Mouse (Mus musculus): ENCODE data around the gene Cdkl1.

Gene Cdkl1

DNA sequence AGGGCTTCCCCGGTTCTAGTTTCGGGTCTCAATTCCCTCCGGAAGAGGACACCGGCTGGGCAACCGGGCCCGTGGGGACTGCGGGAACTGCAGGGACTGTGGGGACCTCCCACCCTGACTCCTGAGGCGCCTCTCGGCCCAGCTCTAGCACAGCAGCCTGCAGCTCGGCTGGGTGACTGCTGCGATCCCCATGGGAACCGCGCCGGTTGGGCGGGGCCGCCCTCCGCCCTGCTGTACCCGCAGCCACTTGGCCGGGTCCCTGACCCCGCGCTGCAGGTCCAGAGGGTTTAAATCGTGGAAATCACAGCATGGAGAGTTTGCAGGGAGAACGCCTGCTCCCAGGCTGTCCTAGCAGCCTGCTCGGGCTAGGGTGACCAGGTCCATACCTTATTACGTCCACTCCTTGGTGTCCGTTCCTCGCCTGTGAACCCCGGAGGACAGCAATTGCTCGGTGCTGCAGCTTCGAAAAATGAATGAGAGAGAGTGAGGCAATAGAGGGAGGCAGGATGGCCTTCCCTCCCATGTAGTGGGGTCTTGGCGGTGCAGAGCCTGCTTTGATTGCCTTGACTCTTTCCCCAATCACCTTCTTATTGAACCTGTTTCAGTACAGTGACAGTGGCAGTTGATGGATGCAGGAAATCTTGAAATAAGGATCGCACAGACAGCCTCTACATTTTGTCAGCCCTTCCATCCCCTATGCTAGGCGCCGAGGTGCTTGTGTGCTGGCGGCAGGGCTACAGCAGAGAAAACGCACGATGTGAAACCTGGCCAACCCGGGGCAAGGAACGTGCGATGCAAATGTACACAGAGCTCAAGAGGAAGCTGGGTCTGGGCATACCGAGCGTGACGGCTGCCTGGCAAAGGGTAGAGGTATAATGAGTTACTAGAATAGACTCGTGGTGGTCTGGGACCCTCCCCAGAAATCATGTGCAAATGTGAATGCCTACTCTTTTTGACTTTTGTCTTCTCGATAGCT lies at the start of gene Cdkl1:
Gene Cdkl1, minus strand, starts transcription at position 738 of the 976 bp plus-strand sequence.
- peak; percentile 15 to 54 for DNase-seq (ENCODE audit: low spot score in 2 of 2)

DNA sequence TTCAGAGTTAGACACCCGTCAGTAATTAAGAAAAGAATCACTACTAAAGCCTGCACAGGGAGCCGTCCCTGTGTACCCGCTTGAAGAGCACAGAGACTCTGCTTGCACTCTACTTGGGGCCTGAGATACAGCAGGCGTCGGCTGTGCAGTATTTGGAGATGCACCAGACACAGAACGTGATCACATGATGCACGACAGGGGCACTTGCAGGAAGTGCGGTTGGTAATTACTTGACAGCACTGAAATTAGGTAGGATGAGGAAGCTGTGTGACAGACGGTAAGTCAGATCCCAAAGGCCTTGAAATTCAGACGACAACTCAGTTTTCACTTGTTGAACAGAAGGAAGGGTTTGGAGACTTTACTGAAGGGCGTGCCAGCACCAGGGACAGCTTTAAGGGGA lies 47.3 kb upstream of the Cdkl1 start:
- no peak for DNase-seq (ENCODE audit: low spot score in 2 of 2)

DNA sequence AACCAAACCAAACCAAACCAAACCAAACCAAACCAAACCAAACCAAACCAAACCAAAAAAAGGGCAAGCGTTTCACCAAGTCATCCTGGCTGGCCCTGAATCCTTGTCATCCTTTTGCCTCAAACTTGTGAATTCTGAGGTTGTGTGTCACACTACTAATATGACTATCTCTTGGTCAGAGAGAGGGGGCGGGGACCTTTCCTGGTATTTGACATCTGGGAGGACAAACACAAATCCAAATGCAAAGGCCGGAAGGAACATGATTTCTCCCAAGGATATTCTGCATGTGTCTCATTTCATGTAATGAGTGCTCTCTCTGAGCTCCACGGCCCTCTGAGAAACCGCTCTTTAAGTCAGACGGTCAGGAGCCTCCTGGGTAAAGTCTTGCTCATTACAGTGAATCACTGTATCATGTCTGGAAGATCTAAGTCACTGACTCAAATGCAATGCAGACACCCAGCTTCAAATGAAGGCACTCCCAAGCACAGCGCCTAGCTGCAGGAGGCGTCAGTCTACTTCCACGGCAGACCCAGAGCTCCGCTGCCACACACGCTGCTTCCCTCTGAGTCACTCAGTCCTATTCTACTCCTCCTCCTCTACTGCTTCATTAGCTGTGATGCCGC lies 43.0 kb upstream of the Cdkl1 start:
- DNase-seq (ENCODE audit: low spot score in 2 of 2), result no peak

DNA sequence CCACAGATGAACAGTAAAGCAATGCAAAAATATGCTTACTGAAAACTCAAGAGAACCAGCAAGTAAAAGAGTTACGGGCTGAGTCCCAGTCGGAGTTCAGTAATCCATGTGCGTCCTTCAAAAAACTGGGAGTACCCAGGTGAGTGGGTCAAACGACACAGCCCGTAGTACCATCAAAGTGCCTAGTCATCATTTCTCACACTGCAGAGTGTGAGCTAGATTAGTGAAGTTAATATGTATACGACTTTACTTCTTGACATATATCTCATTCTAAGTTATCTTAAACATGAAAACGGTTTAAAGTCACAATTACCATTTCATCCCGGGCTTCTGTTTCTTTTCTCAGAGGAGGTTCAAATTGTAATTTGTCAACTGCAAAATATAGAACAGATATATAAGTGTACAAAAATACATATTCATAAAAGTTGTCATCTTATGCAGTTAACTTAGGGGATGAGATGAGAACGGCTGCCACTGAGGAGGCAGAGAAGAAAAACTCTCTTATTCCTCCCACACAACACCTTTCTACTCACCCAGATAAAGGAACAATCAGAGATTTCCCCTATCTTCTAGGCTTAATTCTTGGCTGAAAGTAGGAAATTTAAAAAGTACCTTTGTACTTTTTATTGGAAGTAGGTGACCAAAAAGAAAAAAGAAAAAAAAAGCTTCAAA lies 40.3 kb upstream of the Cdkl1 start:
- no peak for DNase-seq (ENCODE audit: low spot score in 2 of 2)

DNA sequence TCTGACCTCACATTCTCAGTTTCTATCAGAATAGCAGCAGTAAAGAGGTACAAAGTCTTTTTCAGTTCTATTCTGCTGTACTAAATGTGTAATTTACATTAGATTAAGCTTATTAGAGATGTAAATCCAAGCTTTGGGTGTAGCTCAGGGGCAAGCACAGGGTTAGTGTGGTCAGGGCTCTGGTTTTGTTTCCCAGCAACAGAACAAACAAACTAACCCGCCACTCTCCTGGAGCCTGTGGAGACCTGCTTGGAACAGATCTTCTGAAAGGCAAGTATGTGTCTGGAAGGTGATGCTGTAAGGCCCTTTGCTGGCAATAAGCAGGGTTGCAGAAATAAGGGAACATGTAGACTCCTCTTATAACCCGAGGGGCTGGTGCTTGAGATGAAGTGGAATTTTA lies 37.1 kb upstream of the Cdkl1 start:
- peak in 1 of 2 experiments; percentile 18 for DNase-seq (ENCODE audit: low spot score in 2 of 2)

DNA sequence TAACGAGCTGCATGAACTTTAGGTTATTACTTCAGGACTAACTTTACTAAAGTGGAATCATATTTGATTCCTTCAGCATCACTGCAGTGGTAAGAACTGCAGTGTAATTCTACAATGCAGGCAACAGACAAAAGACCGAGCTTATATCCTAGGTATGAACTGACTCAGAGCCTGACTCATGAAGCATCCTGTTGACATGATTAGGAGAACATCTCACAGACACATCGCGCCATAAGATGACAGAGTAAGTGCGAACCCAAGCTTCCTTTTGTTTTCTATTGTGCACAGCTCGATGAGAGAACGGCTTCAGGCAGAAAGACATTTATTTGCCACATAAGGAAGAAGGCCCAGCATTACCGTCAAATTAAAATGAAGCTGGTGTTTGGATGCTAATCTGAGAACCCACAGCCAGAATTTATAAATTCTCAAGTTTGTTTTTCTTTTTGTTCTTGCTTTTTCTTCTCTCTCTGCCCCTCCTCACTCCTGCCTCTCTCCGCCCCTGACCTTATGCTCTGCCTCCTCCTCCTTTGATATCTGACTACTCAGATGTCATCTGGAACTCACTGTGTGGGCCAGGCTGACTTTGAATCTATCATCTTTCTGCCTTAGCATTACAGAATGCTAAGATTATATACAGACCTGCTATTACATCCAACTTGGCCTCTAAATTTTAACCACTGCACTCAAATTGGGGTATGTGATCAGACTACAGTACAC lies 34.0 kb upstream of the Cdkl1 start:
- no peak for DNase-seq (ENCODE audit: low spot score in 2 of 2)

DNA sequence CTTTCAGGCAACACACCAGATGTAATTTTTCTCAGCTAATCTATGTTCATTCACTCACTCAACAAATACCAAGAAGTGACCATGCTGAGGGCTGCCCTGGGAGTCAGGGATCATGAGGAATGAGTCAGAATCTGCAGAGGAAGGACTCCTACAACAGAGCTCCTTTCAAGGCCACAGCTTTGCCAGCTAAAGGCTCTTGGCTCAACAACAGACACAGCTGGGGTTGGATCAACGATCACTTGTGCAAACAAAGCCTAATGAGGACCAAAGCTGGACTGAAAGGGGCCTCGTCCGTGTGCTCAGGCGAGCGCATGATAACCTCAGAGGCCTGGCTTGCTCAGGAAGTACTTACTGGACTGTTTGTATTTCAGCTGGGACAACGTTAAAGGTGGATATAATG lies 23.2 kb upstream of the Cdkl1 start:
- peak in 1 of 2 experiments; percentile 28 for DNase-seq (ENCODE audit: low spot score in 2 of 2)

DNA sequence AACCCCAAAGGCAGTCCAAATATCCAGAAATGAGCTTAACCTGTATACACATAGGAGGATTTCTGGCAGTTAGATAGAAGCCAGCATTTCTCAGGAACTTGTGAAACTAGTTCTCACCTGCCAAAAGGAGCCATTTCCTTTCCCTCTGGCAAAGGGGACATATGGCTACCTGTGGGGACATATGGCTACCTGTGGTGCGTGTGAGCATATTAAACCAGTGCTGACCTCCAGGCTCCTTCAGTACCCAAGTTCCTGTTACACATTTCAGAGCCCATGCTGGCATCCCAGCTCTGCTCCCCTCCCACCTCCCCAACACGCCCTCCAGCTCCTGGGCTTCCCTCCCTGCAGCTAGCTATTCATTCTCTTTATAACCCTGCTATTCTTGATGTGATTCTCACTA lies 22.5 kb upstream of the Cdkl1 start:
- DNase-seq (ENCODE audit: low spot score in 2 of 2), result no peak

DNA sequence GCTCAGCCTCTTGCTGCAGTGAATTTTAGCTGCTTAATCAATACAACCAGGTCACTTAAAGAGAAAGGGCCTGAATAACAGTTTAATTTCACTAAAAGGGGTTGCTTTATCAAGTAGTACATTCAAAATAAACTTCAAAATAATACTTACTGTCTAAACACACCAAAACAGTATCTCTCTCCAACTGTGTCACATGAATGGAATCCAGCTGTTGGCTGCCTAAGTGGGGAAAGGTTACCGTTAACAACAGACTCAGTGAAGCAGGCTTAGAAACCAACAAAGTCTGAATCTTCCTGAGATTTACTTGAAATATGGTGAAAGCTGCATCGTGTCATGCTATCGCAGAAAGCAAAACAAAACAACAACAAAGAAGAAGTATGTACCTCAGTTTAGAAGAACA lies 21.9 kb upstream of the Cdkl1 start:
- DNase-seq (ENCODE audit: low spot score in 2 of 2), result peak in 1 of 2 experiments; percentile 24

DNA sequence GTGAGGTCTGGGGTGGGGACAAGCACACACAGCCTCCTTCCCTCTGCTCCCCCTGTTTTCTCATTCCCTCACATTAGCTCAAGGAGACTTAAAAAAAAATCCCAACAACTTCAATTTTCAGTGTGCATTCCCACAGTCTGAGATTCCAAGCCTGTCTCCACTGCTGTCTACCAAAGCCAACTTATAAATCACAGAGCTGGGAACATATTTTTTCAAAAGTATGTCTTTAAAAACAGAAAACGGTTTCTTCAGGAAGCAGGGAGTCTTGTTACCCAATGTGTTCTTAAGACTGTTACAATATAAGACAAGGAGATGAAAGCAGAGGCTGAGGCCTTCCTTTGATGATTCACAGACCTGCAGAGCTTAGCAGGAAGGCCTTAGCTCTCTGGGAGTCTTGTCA lies 20.9 kb upstream of the Cdkl1 start:
- no peak for DNase-seq (ENCODE audit: low spot score in 2 of 2)

DNA sequence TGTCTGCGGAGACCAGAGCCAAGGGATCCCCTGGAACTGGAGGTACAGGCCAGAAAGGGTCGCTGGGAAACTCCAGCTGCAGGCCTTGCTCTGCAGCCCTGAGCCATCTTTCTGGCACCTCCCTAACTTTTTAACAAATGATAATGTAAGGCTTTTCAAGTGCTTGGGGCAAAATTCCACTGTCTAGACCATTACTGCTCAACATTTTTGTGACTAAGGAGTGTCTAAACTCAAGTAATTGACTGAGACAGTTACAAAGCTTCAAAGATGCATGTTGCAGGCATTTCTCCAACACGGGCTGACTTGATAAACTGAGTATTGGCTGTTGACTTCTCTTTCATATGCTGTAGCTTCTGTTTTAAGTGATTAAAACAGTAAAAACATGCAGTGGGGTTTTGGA lies 18.4 kb upstream of the Cdkl1 start:
- DNase-seq (ENCODE audit: low spot score in 2 of 2), result no peak

DNA sequence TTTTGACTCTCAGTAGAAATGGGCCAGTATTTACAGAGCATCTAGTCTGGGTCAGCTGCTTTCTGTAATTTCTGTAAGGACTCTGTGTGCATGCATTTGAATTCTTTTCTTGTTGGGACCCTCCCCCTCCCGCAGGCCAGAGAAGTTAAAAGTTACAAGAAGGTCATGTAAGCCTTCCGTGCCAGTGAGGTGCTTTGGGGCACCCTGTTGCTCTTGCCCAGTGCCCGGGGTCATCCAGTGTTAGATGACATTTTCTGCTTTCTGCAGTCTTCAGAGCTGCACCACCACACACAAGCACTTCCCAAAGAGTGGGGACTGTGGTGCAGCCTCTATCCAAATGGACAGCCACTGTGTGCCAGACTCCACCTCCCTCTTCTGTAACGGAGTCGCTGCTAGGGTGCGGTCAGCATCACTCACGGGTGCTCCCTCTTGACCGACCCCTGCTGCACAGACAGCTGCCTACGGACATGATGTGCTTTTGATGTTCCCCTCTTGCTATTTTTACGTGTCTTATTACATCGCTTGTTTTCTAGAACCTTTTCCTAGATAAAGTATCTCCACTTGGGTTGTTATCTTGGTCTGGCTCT lies 16.4 kb upstream of the Cdkl1 start:
- no peak for DNase-seq (ENCODE audit: low spot score in 2 of 2)

DNA sequence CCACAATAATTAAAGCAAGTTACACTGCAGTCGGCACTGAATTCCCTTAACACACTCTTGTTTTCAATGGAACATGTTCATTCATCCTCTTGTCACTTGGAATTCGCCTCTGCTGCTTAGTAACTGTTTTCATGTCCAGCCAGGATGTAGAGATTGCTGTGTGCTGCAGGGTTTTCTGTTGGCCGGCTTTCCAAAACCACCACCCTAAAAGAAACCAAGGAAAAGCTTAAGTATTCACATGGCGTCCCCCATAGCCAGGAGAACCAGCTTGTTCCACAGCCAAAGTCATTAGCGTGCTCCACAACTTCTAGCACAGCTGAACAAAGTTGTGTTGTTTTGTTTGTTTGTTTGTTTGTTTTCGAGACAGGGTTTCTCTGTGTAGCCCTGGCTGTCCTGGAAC lies 14.1 kb upstream of the Cdkl1 start:
- no peak for DNase-seq (ENCODE audit: low spot score in 2 of 2)

DNA sequence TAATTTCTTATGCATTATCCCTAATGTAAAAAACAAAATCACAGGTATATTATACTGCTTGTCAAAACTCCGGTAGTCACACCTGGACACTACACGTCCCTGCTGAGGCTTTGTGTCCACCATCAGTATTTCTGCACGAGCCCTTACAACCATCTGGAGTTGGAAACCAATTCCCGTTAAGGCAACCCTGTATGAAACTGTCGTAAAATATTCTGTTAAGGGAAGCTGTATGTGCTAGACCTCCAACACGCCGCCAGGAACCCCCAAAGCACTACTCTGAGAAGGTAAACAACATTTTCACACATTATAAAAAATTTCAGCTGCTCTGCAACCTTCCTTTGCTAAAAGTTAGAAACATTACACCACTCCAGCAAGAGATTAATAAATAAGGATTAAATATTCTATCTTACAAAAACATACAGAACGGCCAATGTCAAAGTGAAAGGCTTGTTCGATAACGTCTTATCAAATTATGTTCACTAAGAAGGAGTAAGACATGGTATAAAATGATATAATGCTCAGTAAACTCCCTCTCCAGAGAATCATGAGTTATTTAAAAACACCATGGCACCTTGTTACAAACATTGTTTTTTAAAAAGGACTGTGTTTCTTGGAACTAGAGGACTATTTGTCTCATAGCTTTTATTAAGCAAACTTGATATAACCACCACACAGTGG lies 13.5 kb upstream of the Cdkl1 start:
- no peak for DNase-seq (ENCODE audit: low spot score in 2 of 2)

DNA sequence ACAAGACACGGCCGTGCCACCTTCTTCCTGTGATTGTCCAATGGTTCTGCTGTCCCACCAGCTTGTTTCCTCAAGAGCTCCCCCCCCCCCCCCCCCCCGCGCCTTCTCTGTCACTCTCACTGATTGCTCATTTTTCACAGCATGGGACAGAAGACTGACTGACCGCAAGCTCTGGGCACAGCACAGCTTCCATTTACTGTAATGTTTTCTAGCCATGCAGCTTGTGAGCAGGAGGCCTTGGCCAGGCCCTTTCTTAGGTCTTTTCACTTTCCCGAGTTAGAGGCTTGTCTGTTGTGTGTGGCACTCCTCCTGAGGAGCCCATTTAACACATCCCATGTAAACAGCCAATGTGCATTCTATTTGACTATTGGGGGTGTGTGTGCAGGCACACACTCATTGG lies 12.1 kb upstream of the Cdkl1 start:
- DNase-seq (ENCODE audit: low spot score in 2 of 2), result no peak

DNA sequence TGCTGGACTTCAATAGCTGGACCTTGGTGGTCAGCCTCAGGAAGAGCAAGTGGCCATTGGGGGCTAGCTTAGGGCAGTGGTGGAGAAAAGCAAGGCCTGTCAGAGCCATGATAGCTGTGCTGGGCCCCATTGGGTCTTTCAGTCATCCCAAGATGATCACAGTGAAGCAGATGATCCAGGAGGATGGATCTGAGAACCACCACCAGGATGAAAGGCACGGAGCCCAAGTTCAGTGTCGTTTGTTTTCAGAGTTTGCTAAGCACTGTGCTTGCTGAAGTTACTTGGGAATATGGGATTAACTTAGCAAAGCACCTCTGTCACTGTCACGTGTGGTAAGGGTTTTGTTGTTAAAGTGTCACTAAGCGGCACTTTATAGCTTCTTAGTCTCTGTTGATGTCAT lies 9.5 kb upstream of the Cdkl1 start:
- DNase-seq (ENCODE audit: low spot score in 2 of 2), result no peak

DNA sequence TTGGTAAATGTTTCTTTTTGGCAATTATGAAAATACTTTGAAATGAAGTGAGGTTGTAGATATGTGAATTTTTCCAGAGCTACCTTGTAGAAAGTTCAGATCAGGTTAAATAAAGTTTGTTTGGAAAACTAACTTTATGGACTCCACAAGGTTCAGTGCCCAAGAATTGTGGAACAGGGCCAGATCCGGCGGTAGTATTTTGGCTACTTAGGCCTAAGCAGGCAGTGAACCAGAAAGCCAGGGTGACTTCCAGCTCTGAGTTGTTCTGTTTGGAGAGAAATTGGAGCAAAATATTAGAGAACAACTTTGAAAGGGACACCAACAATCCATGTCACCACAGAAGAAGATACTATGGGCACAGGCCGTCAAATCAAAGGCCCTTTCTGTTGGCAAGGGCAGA lies 5.2 kb upstream of the Cdkl1 start:
- no peak for DNase-seq (ENCODE audit: low spot score in 2 of 2)

DNA sequence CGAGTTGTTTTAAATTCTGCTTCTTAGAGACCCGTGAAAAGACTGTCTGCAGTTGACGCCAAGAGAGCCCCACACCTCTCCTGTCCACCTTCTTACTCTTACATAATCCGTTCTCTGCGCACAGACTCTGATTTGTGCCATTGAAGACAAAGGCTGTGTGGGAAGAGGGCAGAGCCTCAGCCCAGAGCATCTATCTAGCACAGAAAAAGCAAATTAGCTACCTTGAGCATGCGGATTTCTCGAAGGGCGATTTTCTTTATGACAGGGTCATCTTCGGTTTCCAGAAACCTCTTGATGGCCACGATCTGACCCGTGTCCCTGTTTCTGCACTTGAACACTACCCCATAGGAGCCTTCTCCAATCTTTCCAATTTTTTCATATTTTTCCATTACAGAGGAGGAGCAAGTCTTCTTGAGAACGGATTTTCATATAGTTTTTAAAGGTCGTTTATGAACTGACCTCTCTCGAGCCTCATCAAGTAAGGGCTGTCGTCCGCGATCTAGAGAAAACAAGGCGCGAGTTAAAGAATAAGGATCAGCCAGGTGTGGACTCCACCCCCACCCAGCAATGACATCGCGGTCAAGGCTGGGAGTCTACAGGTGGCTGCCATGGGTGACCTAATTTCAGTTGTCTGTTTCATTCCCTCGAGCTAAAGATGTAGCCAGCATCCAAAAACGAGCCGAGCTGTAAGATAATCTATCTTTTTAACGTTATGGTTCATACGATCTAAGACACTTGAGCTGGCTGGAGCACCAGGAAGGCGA lies 1.1 kb downstream of the Cdkl1 start:
- peak in 1 of 2 experiments; percentile 10 for DNase-seq (ENCODE audit: low spot score in 2 of 2)

DNA sequence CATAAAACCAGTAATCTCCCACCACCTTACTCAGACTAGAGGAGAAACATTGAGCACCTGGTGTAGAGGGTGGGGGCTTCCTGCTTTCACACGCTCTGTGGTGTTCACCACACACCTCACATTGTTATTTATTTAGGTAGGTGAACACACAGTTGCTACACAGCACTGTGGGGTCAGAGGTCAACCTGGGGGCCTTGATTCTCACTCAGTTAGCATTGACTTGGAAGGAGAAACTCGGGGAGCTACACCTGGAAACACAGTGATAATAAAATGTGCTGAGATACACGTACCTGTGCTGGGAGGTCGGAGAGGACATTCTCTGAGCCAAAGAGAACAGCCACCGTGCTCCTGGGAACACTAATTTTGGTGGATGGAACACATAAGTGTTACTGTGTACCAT lies 2.7 kb downstream of the Cdkl1 start:
- DNase-seq (ENCODE audit: low spot score in 2 of 2), result no peak

DNA sequence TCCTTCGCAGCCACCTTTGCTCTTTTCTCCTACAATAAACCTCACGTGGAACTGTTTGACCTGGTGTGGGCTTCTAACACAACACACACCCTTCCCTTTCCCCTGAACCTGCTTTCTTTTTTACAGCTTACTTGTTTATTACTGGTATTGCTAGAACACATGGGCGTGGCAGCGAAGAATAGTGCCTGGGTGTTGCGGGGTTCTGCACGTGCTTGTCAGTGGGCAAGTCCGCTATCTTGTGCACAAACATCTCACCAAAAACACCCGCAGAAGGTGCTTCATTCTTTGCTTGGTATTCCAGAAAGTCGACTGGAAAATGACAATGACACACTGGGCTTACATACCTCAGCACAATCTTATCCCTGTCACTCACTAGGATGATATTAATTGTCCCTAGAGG lies 5.6 kb downstream of the Cdkl1 start:
- DNase-seq (ENCODE audit: low spot score in 2 of 2), result no peak
